Mouse (Mus musculus) liver, embryonic 12.5 days (tissue): ENCODE data around the gene Gm44503. TPM values are rescaled to one million over a fixed set of nuclear protein-coding genes. Genes with fewer than 3 reads are reported as not detected.

Source experiments
- ATAC-seq: fragments of 200-750 bp; cut with Nextera tagmentation; 2 replicates; pipeline ENCODE4 v1.8.0; 2017; ENCODE audit warnings: moderate number of reproducible peaks, mild to moderate bottlenecking, moderate library complexity
- H3K27ac ChIP-seq: fragments of 300-500 bp; sonication (generic); 2 replicates; pipeline ENCODE4 v1.5.1; 2016; ENCODE audit warnings: mild to moderate bottlenecking
- H3K27me3 ChIP-seq: fragments of 300-500 bp; sonication (generic); replicated peaks from 2 replicates; pipeline ENCODE4 v1.6.1; 2016; ENCODE audit warnings: mild to moderate bottlenecking, moderate library complexity
- H3K36me3 ChIP-seq: fragments of 300-500 bp; sonication (generic); 2 replicates; pipeline ENCODE4 v1.6.1; 2016; ENCODE audit warnings: mild to moderate bottlenecking, moderate library complexity
- H3K4me1 ChIP-seq: fragments of 300-500 bp; sonication (generic); 2 replicates; pipeline ENCODE4 v1.6.1; 2016
- H3K4me2 ChIP-seq: fragments of 300-500 bp; sonication (generic); 2 replicates; pipeline ENCODE4 v1.6.1; 2016; ENCODE audit warnings: mild to moderate bottlenecking, moderate library complexity
- H3K4me3 ChIP-seq: fragments of 300-500 bp; sonication (generic); 2 replicates; pipeline ENCODE4 v1.5.1; 2016; ENCODE audit warnings: mild to moderate bottlenecking, moderate library complexity
- H3K9ac ChIP-seq: fragments of 300-500 bp; sonication (generic); 2 replicates; pipeline ENCODE4 v1.6.1; 2016; ENCODE audit warnings: mild to moderate bottlenecking, moderate library complexity
- H3K9me3 ChIP-seq: fragments of 300-500 bp; sonication (generic); replicated peaks from 2 replicates; pipeline ENCODE4 v1.6.1; 2016; ENCODE audit warnings: mild to moderate bottlenecking, moderate library complexity
- WGBS: fragments of 180-500 bp; shearing (Covaris S2); methylation state at CpG from one replicate; pipeline ENCODE4 v1.1.7; 2016; ENCODE audit not compliant: insufficient replicate concordance; 5-methylcytosine and 5-hydroxymethylcytosine counted together
- polyA plus RNA-seq: library from polyadenylated mRNA; unstranded; fragments of >200 nt; fragmentation: Nextera tagmentation; extraction: Ambion mirVana; gene quantifications from 2 replicates; pipeline ENCODE4 v1.2.1, GENCODE M21; 2016

The Gm44503 gene
- polyA plus RNA-seq, 1 experiment from 2014 or later = 0.13 TPM

GRCm38 (mm10) chr9:72944286-72944685 is 14.4 kb upstream of the Gm44503 start:
- no peaks in the 10 kb centered on the region for H3K4me1 ChIP-seq
- H3K4me2 ChIP-seq = no peak overlapping the region
- H3K36me3 ChIP-seq = no peaks in the 10 kb centered on the region
- WGBS = 74% methylated on average over 13 of the region's 13 CpGs
- peaks cover 3% of the 10 kb centered on the region for H3K9me3 ChIP-seq
- H3K27me3 ChIP-seq = no peaks in the 10 kb centered on the region
- no peak overlapping the region for H3K9ac ChIP-seq
- no peak for ATAC-seq
- H3K27ac ChIP-seq = no peak overlapping the region
- H3K4me3 ChIP-seq = no peak overlapping the region

GRCm38 (mm10) chr9:72947010-72947409 is 11.6 kb upstream of the Gm44503 start:
- 76% methylated on average over 1 of the region's 1 CpGs for WGBS
- H3K9me3 ChIP-seq = peaks cover 3% of the 10 kb centered on the region
- no peak for ATAC-seq
- no peaks in the 10 kb centered on the region; the same call in 1 of the 2 replicates for H3K27me3 ChIP-seq
- no peak overlapping the region for H3K4me2 ChIP-seq
- H3K4me1 ChIP-seq = no peaks in the 10 kb centered on the region
- H3K4me3 ChIP-seq = no peak overlapping the region
- no peak overlapping the region for H3K27ac ChIP-seq
- no peaks in the 10 kb centered on the region for H3K36me3 ChIP-seq
- no peak overlapping the region for H3K9ac ChIP-seq

GRCm38 (mm10) chr9:72949572-72949971 is 9.1 kb upstream of the Gm44503 start:
- Histone ChIP-seq H3K9me3 (peaks cover 3% of the 10 kb centered on the region), H3K4me2 (no peak overlapping the region), H3K27me3 (no peaks in the 10 kb centered on the region; the same call in 1 of the 2 replicates), H3K36me3 (no peaks in the 10 kb centered on the region), H3K4me1 (no peaks in the 10 kb centered on the region), H3K4me3 (no peak overlapping the region), H3K9ac (no peak overlapping the region), H3K27ac (no peak overlapping the region)
- ATAC-seq = no peak
- 67% methylated on average over 7 of the region's 7 CpGs for WGBS

- ATAC-seq = no peak
- Histone ChIP-seq H3K27ac (no peak overlapping the region), H3K4me1 (peaks cover 16% of the 10 kb centered on the region), H3K9ac (no peak overlapping the region), H3K27me3 (no peaks in the 10 kb centered on the region; the same call in 1 of the 2 replicates), H3K36me3 (no peaks in the 10 kb centered on the region), H3K9me3 (no peaks in the 10 kb centered on the region), H3K4me3 (no peak overlapping the region), H3K4me2 (no peak overlapping the region)
- WGBS = 43% methylated on average over 2 of the region's 2 CpGs
Measured at GRCm38 (mm10) chr9:72954746-72955145, 3.9 kb upstream of the Gm44503 start.

- ATAC-seq = no peak
- no peaks in the 10 kb centered on the region for H3K9me3 ChIP-seq
- 29% methylated on average over 1 of the region's 1 CpGs for WGBS
Measured at GRCm38 (mm10) chr9:72955546-72955945, 3.1 kb upstream of the Gm44503 start.

GRCm38 (mm10) chr9:72961346-72961745 is 2.7 kb downstream of the Gm44503 start:
- Histone ChIP-seq H3K4me2 (no peak overlapping the region), H3K9ac (no peak overlapping the region), H3K4me1 (peaks cover 16% of the 10 kb centered on the region), H3K9me3 (no peaks in the 10 kb centered on the region), H3K27me3 (no peaks in the 10 kb centered on the region), H3K36me3 (no peaks in the 10 kb centered on the region), H3K4me3 (no peak overlapping the region), H3K27ac (no peak overlapping the region)
- WGBS = 66% methylated on average over 8 of the region's 8 CpGs
- no peak for ATAC-seq

More at GRCm38 (mm10) chr9:72955546-72955945, 3.1 kb upstream of the Gm44503 start:
- Histone ChIP-seq H3K4me3 (no peak overlapping the region), H3K27ac (no peak overlapping the region), H3K36me3 (no peaks in the 10 kb centered on the region), H3K4me2 (no peak overlapping the region), H3K9ac (no peak overlapping the region), H3K4me1 (peaks cover 16% of the 10 kb centered on the region), H3K27me3 (no peaks in the 10 kb centered on the region; the same call in 1 of the 2 replicates)

- 56% methylated on average over 15 of the region's 15 CpGs for WGBS
- Histone ChIP-seq H3K27me3 (no peaks in the 10 kb centered on the region), H3K4me2 (no peak overlapping the region), H3K9ac (no peak overlapping the region), H3K4me3 (no peak overlapping the region), H3K9me3 (no peaks in the 10 kb centered on the region), H3K36me3 (no peaks in the 10 kb centered on the region), H3K4me1 (peaks cover 16% of the 10 kb centered on the region), H3K27ac (no peak overlapping the region)
- ATAC-seq = no peak
Measured at GRCm38 (mm10) chr9:72961959-72962358, 3.3 kb downstream of the Gm44503 start.

- H3K9ac ChIP-seq = no peak overlapping the region
- H3K36me3 ChIP-seq = no peaks in the 10 kb centered on the region
- no peak overlapping the region for H3K4me3 ChIP-seq
- H3K27me3 ChIP-seq = no peaks in the 10 kb centered on the region
- H3K4me1 ChIP-seq = no peaks in the 10 kb centered on the region
- no peak overlapping the region for H3K27ac ChIP-seq
- ATAC-seq = 0 out of 2 replicates have a peak, but pooled peaks have one; percentile 42
- WGBS = 29% methylated on average over 11 of the region's 11 CpGs
- no peaks in the 10 kb centered on the region for H3K9me3 ChIP-seq
- 0 out of 2 replicates have a peak overlapping the region, but pooled peaks have one; percentile 27 for H3K4me2 ChIP-seq
Measured at GRCm38 (mm10) chr9:72968349-72969061, 9.9 kb downstream of the Gm44503 start.

GRCm38 (mm10) chr9:72969874-72970273 is 11.2 kb downstream of the Gm44503 start:
- Histone ChIP-seq H3K4me1 (no peaks in the 10 kb centered on the region), H3K27ac (no peak overlapping the region), H3K4me3 (no peak overlapping the region), H3K27me3 (no peaks in the 10 kb centered on the region), H3K4me2 (no peak overlapping the region), H3K9me3 (no peaks in the 10 kb centered on the region), H3K9ac (no peak overlapping the region), H3K36me3 (no peaks in the 10 kb centered on the region)
- no peak for ATAC-seq
- 61% methylated on average over 7 of the region's 7 CpGs for WGBS

- no peaks in the 10 kb centered on the region for H3K36me3 ChIP-seq
- H3K4me3 ChIP-seq = no peak overlapping the region
- ATAC-seq = no peak
- no peaks in the 10 kb centered on the region for H3K27me3 ChIP-seq
- 67% methylated on average over 5 of the region's 5 CpGs for WGBS
- no peaks in the 10 kb centered on the region for H3K9me3 ChIP-seq
- no peaks in the 10 kb centered on the region for H3K4me1 ChIP-seq
- no peak overlapping the region for H3K9ac ChIP-seq
- no peak overlapping the region for H3K4me2 ChIP-seq
- H3K27ac ChIP-seq = no peak overlapping the region
Measured at GRCm38 (mm10) chr9:72972435-72972834, 13.8 kb downstream of the Gm44503 start.

- no peaks in the 10 kb centered on the region for H3K27me3 ChIP-seq
- H3K4me2 ChIP-seq = no peak overlapping the region
- no peaks in the 10 kb centered on the region for H3K36me3 ChIP-seq
- H3K9me3 ChIP-seq = no peaks in the 10 kb centered on the region
- H3K27ac ChIP-seq = no peak overlapping the region
- H3K9ac ChIP-seq = no peak overlapping the region
- no peak overlapping the region for H3K4me3 ChIP-seq
- no peak for ATAC-seq
- H3K4me1 ChIP-seq = no peaks in the 10 kb centered on the region
Measured at GRCm38 (mm10) chr9:72972984-72973383, 14.3 kb downstream of the Gm44503 start.

- H3K4me3 ChIP-seq = no peak overlapping the region
- H3K4me1 ChIP-seq = no peaks in the 10 kb centered on the region
- no peaks in the 10 kb centered on the region for H3K27me3 ChIP-seq
- no peaks in the 10 kb centered on the region for H3K9me3 ChIP-seq
- H3K9ac ChIP-seq = no peak overlapping the region
- WGBS = 71% methylated on average over 5 of the region's 5 CpGs
- H3K4me2 ChIP-seq = no peak overlapping the region
- no peaks in the 10 kb centered on the region for H3K36me3 ChIP-seq
- ATAC-seq = no peak
- no peak overlapping the region for H3K27ac ChIP-seq
Measured at GRCm38 (mm10) chr9:72974734-72975133, 16.1 kb downstream of the Gm44503 start.

- no peaks in the 10 kb centered on the region for H3K9me3 ChIP-seq
- H3K27ac ChIP-seq = no peak overlapping the region
- no peaks in the 10 kb centered on the region for H3K27me3 ChIP-seq
- no peaks in the 10 kb centered on the region for H3K36me3 ChIP-seq
- ATAC-seq = no peak
- 65% methylated on average over 1 of the region's 1 CpGs for WGBS
- H3K4me2 ChIP-seq = no peak overlapping the region
- H3K4me3 ChIP-seq = no peak overlapping the region
- no peaks in the 10 kb centered on the region for H3K4me1 ChIP-seq
- no peak overlapping the region for H3K9ac ChIP-seq
Measured at GRCm38 (mm10) chr9:72975242-72975641, 16.6 kb downstream of the Gm44503 start.
